ENCODE assay signal across 8 mouse cellular contexts in the genomic region with DNA sequence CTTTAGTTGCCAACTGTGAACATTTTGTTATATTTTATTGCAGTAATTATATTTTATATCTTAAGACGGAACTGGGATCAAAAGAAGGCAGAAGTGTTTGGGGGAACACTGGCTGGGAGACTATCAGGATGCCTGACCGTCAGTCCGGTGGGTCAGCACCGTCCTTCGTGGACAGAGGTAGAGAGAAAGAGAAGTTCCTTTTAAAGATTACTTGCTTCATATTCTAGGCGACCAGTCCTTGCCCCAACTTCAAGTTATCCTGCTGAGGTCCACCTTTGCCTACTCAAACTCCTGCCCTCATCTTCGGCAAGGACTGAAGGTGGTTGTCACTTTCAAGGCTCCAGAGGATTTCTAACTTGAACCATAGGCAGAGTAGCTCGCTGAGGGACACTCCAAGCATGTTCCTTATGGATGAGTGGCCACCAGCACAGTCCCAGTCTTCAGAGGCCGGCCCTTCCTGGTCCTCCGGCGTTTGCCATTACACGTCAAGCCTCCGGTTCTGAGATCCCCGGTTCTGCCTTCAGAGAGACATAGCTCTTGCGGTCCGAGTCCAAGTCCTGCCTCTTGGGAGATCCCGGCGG. TPM values are rescaled to one million over a fixed set of nuclear protein-coding genes. Genes with fewer than 3 reads are reported as not detected.
A peak's percentile ranks its signal among the peaks of the same experiment; 100 is the strongest.
DNase-seq lines count a peak whose midpoint lies in the region; ATAC-seq and TF ChIP-seq lines count a peak whose summit lies in the region.

No protein-coding gene starts in this region.

- no peaks in the 10 kb centered on the region for H3K9me3 ChIP-seq in heart, embryonic 14.5 days (ENCODE audit: control insufficient read depth, low read length)
- no peaks in the 10 kb centered on the region for H3K9me3 ChIP-seq in hindbrain, embryonic 12.5 days (replicated peaks)
- H3K9me3 ChIP-seq in midbrain, embryonic 11.5 days (ENCODE audit: control insufficient read depth, low read length) = no peaks in the 10 kb centered on the region

- TF ChIP-seq CTCF in Patski (IDR thresholded peaks at IDR 0.05) = no peak

- peaks cover 6 to 17% of the 10 kb centered on the region in 2 experiments for H3K4me1 ChIP-seq in heart, embryonic 14.5 days (ENCODE audit: control insufficient read depth in 2 of 2, insufficient read depth in 2 of 2, low read length in 2 of 2)
- peaks cover 28% of the 10 kb centered on the region for H3K4me1 ChIP-seq in hindbrain, embryonic 12.5 days
- peaks cover 15% of the 10 kb centered on the region; the same call in 1 of the 2 replicates for H3K4me1 ChIP-seq in midbrain, embryonic 11.5 days (ENCODE audit: control insufficient read depth, insufficient read depth, low read length)

- DNase-seq in heart, postnatal 4 days = no peak
- peak; percentile 79 for DNase-seq in Patski (ENCODE audit: low read depth, low spot score)
- no peak for DNase-seq in midbrain, embryonic 11.5 days (ENCODE audit: low spot score, missing footprints)
- no peak for DNase-seq in thymus, postnatal 25 days
- DNase-seq in left cerebral cortex, adult 11 months (ENCODE audit: low spot score) = no peak

- WGBS in heart, embryonic 14.5 days = 3% methylated on average over 18 of the region's 18 CpGs
- WGBS in hindbrain, embryonic 12.5 days = 2% methylated on average over 18 of the region's 18 CpGs
- WGBS in midbrain, embryonic 11.5 days = 3% methylated on average over 18 of the region's 18 CpGs

- CTCF ChIA-PET in Patski (lab: Charles Lee) = interaction anchor here (1.1 to 1.6 kb wide), 2 partner anchors 166 to 387 kb away, joined by 4 to 5 read pairs; no protein-coding TSS in a partner anchor

- peak overlapping the region; percentile 63 to 90 for H3K4me3 ChIP-seq in heart, embryonic 14.5 days (ENCODE audit: control insufficient read depth in 1 of 2, insufficient read depth in 1 of 2, low read depth in 1 of 2, low read length in 2 of 2)
- peak overlapping the region; percentile 76 for H3K4me3 ChIP-seq in hindbrain, embryonic 12.5 days
- peak overlapping the region; percentile 76 for H3K4me3 ChIP-seq in midbrain, embryonic 11.5 days (ENCODE audit: low read depth, low read length)

- no peaks in the 10 kb centered on the region for H3K27me3 ChIP-seq in heart, embryonic 14.5 days (ENCODE audit: control insufficient read depth, insufficient read depth, low read length)
- H3K27me3 ChIP-seq in Patski = no peaks in the 10 kb centered on the region
- H3K27me3 ChIP-seq in hindbrain, embryonic 12.5 days = no peaks in the 10 kb centered on the region
- H3K27me3 ChIP-seq in midbrain, embryonic 11.5 days (ENCODE audit: control insufficient read depth, insufficient read depth, low read length) = peaks cover 3% of the 10 kb centered on the region; the same call in 1 of the 2 replicates

- in situ Hi-C loops in Patski (cut with MboI; ENCODE audit: low pct_unique_long_range_greater_than_20kb) = no loop called here

- H3K27ac ChIP-seq in heart, embryonic 14.5 days (replicated peaks in 1 of 2; ENCODE audit: control insufficient read depth in 1 of 2, insufficient read depth in 1 of 2, low read depth in 2 of 2, low read length in 2 of 2) = peak overlapping the region; percentile 86 to 91
- peak overlapping the region; percentile 92 for H3K27ac ChIP-seq in hindbrain, embryonic 12.5 days
- peak overlapping the region; percentile 87 for H3K27ac ChIP-seq in midbrain, embryonic 11.5 days (ENCODE audit: low read depth, low read length)

- ATAC-seq in heart, embryonic 14.5 days (ENCODE audit: insufficient number of reproducible peaks, insufficient read depth, low FRiP score, low read depth) = peak; percentile 62
- peak; percentile 54 for ATAC-seq in Patski
- ATAC-seq in hindbrain, embryonic 12.5 days (ENCODE audit: low FRiP score) = peak; percentile 64
- ATAC-seq in midbrain, embryonic 11.5 days (ENCODE audit: low FRiP score) = peak; percentile 63
- ATAC-seq in megakaryocyte-erythroid progenitor cell, adult 5-6 weeks (replicated peaks; ENCODE audit: low FRiP score, low TSS enrichment, poor library complexity, severe bottlenecking) = no peak

- POLR2A ChIA-PET in Patski (lab: Charles Lee) = no interaction called here

- H3K36me3 ChIP-seq in heart, embryonic 14.5 days (ENCODE audit: control insufficient read depth, insufficient read depth, low read length) = no peaks in the 10 kb centered on the region
- H3K36me3 ChIP-seq in hindbrain, embryonic 12.5 days = no peaks in the 10 kb centered on the region
- no peaks in the 10 kb centered on the region for H3K36me3 ChIP-seq in midbrain, embryonic 11.5 days (ENCODE audit: control insufficient read depth, insufficient read depth, low read length)

- H3K4me2 ChIP-seq in heart, embryonic 14.5 days (ENCODE audit: low read length) = peak overlapping the region; percentile 89
- peak overlapping the region; percentile 95 for H3K4me2 ChIP-seq in hindbrain, embryonic 12.5 days (replicated peaks)
- H3K4me2 ChIP-seq in midbrain, embryonic 11.5 days = peak overlapping the region; percentile 85

- peak overlapping the region; percentile 77 for H3K9ac ChIP-seq in heart, embryonic 14.5 days (ENCODE audit: low read length)
- H3K9ac ChIP-seq in hindbrain, embryonic 12.5 days = peak overlapping the region; percentile 88
- peak overlapping the region; percentile 90 for H3K9ac ChIP-seq in midbrain, embryonic 11.5 days (ENCODE audit: low read length)

RNA-seq across cellular contexts. Expression of a gene that starts 0.8 kb away (rescaled TPM):
- 10.9 and 12.0 TPM in 2 replicates for polyA plus RNA-seq in heart, embryonic 14.5 days (2014; fragmentation: Nextera tagmentation; extraction: Ambion mirVana)
- total RNA-seq in heart, postnatal 4 days (2021) = 10 to 100 TPM; 23.0 to 26.1 TPM
- 21.9 TPM for polyA plus RNA-seq in Patski (2021)
- polyA plus RNA-seq in hindbrain, embryonic 12.5 days (2016; fragmentation: Nextera tagmentation; extraction: Ambion mirVana) = 23.3 and 26.9 TPM in 2 replicates
- polyA plus RNA-seq in midbrain, embryonic 11.5 days (2014; fragmentation: Nextera tagmentation; extraction: Ambion mirVana) = 16.3 and 17.0 TPM in 2 replicates
- total RNA-seq in megakaryocyte-erythroid progenitor cell, adult 5-6 weeks (2014; fragmentation: Nextera tagmentation) = 13.9 and 23.2 TPM in 2 replicates
- 9.5 and 12.9 TPM in 2 replicates for total RNA-seq in megakaryocyte-erythroid progenitor cell, adult 5-6 weeks (2017)
